Mouse (Mus musculus): Measurements from ENCODE around the gene Tgm6.
A peak's percentile ranks its signal among the peaks of the same experiment; 100 is the strongest.

Tgm6 gene

DNA sequence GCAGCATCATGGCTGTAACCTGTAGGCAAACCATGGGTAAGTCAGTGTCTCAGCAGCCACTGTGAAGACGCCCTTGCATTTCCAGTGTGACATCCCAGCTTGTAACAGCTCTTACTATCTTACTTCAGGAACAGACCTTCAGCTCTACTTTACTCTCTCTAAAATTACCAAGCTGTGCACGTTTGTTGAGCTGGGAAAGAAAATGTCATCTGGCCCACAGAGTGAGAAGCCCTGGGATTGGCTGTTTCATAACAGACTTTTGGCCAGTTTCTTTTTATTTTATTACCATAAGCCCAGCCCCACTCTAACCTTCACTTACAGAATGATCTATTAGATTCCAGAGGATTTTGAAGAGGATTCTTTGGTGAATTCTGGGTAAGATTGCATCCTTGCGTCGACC is at the start of gene Tgm6:
Tgm6 (plus strand) TSS at position 301 of the 400 bp plus-strand sequence.
- TF ChIP-seq NANOG (IDR thresholded peaks at IDR 0.05; ENCODE audit: borderline replicate concordance, low read length): no peak
- no peak for TF ChIP-seq CTCF (conservative IDR thresholded peaks at IDR 0.05; ENCODE audit: low read length)
- no peak for TF ChIP-seq POU5F1 (IDR thresholded peaks at IDR 0.05; ENCODE audit: borderline replicate concordance, low read length)

DNA sequence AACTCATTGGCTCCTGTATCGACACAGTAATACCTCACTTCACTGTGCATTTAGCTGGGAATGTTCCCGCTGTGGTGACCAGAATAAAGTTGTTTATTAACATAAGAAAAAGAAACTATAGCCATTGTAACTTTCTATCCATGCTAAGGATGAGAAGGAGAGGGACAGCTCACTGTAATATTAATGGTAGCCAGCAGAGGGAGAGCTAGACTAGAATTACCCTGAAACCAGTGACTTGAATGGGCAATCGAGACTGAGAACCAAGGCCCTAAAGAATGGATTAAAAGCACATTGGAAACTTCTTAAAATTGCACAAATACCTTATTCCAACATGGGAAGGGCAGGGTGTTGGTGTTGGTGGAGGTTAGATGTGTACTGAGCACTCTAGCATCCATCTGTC is 44.0 kb upstream of the Tgm6 start:
- Histone ChIP-seq H3K9me3 (ENCODE audit: low read length) (no peaks in the 10 kb centered on the region), H3K36me3 (ENCODE audit: insufficient read depth, low read length) (no peaks in the 10 kb centered on the region), H3K4me1 (replicated peaks; ENCODE audit: low read depth, low read length) (no peaks in the 10 kb centered on the region), H3K27me3 (ENCODE audit: insufficient read depth, low read length) (no peaks in the 10 kb centered on the region), H3K4me3 (replicated peaks; ENCODE audit: low read length) (no peak overlapping the region)
- TF ChIP-seq NANOG (IDR thresholded peaks at IDR 0.05; ENCODE audit: borderline replicate concordance, low read length) (no peak), CTCF (conservative IDR thresholded peaks at IDR 0.05; ENCODE audit: low read length) (peak; percentile 45), POU5F1 (IDR thresholded peaks at IDR 0.05; ENCODE audit: borderline replicate concordance, low read length) (no peak)

More for the DNA sequence above, at the start of gene Tgm6:
- H3K36me3 ChIP-seq (ENCODE audit: insufficient read depth, low read length): no peaks in the 10 kb centered on the region
- no peak within 1 kb of the TSS for H3K4me3 ChIP-seq (replicated peaks; ENCODE audit: low read length)
- no peaks in the 10 kb centered on the region for H3K4me1 ChIP-seq (replicated peaks; ENCODE audit: low read depth, low read length)
- H3K9me3 ChIP-seq (ENCODE audit: low read length): no peaks in the 10 kb centered on the region
- no peaks in the 10 kb centered on the region for H3K27me3 ChIP-seq (ENCODE audit: insufficient read depth, low read length)

DNA sequence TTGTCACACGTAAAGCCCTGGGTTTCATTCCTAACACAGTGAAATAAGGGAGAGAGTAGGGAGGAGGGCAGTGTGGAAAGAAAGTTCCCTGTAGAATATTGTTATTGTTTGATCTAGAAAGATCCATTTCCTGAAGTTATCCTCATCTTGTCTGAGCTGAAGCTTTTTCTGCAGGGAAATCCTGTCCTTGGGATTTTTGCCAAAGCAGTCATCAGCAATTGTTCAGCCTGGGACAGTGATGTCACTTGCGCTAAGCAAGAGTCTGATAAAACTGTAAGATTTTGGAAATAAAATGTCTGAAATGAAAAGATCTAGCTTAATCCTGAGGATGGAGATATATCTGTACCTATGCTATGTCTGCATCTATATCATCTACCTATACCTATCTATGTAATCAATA is 41.8 kb upstream of the Tgm6 start:
- Histone ChIP-seq H3K27me3 (ENCODE audit: insufficient read depth, low read length) (no peaks in the 10 kb centered on the region), H3K9me3 (ENCODE audit: low read length) (no peaks in the 10 kb centered on the region), H3K4me1 (replicated peaks; ENCODE audit: low read depth, low read length) (no peaks in the 10 kb centered on the region), H3K4me3 (replicated peaks; ENCODE audit: low read length) (no peak overlapping the region), H3K36me3 (ENCODE audit: insufficient read depth, low read length) (no peaks in the 10 kb centered on the region)
- no peak for TF ChIP-seq POU5F1 (IDR thresholded peaks at IDR 0.05; ENCODE audit: borderline replicate concordance, low read length)
- TF ChIP-seq CTCF (conservative IDR thresholded peaks at IDR 0.05; ENCODE audit: low read length): no peak

DNA sequence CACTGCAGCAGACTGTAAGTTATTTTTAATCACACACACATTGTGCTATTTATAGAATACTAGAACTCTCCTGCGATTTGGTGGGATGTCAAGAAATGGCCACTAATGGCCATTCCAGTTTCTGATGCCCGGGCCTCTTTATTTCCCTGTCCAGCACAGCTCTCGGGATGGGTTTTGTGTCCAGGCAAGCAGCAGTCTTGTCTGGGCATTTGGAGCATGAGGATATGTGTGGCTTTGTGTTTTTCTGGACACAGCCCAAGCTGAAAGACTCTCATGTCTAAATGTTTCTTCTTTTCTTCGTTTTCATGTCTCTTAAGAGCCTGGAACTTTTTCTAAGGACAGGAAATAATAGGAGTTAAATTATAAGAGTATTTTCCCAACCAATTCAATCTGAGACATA is 588 bp downstream of the Tgm6 start:
- Histone ChIP-seq H3K4me1 (replicated peaks; ENCODE audit: low read depth, low read length) (no peaks in the 10 kb centered on the region), H3K36me3 (ENCODE audit: insufficient read depth, low read length) (no peaks in the 10 kb centered on the region), H3K9me3 (ENCODE audit: low read length) (no peaks in the 10 kb centered on the region), H3K4me3 (replicated peaks; ENCODE audit: low read length) (no peak overlapping the region), H3K27me3 (ENCODE audit: insufficient read depth, low read length) (no peaks in the 10 kb centered on the region)
- TF ChIP-seq POU5F1 (IDR thresholded peaks at IDR 0.05; ENCODE audit: borderline replicate concordance, low read length) (no peak), CTCF (conservative IDR thresholded peaks at IDR 0.05; ENCODE audit: low read length) (no peak), NANOG (IDR thresholded peaks at IDR 0.05; ENCODE audit: borderline replicate concordance, low read length) (no peak)

DNA sequence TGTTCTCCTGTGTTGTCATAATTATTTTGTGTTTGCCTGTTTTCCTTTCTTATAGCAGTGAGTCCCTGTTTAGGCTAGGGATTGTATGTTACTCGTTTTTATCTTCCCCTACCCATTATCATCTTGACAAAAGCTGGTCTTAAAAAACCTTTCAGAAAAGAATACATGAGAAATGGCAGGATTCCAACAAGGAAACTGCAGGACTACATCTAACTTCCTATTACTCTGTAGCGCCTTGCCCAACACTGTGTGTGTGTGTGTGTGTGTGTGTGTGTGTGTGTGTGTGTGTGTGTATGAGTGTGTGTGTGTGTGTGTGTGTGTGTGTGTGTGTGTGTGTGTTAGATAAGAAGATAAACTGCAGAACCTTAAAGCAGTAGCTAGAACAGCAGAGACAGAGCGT is 1.2 kb downstream of the Tgm6 start:
- H3K27me3 ChIP-seq (ENCODE audit: insufficient read depth, low read length): no peaks in the 10 kb centered on the region
- H3K4me1 ChIP-seq (replicated peaks; ENCODE audit: low read depth, low read length): no peaks in the 10 kb centered on the region
- H3K9me3 ChIP-seq (ENCODE audit: low read length): no peaks in the 10 kb centered on the region
- no peaks in the 10 kb centered on the region for H3K36me3 ChIP-seq (ENCODE audit: insufficient read depth, low read length)
- H3K4me3 ChIP-seq (replicated peaks; ENCODE audit: low read length): no peak overlapping the region
- TF ChIP-seq NANOG (IDR thresholded peaks at IDR 0.05; ENCODE audit: borderline replicate concordance, low read length) (no peak), CTCF (conservative IDR thresholded peaks at IDR 0.05; ENCODE audit: low read length) (no peak), POU5F1 (IDR thresholded peaks at IDR 0.05; ENCODE audit: borderline replicate concordance, low read length) (no peak)

DNA sequence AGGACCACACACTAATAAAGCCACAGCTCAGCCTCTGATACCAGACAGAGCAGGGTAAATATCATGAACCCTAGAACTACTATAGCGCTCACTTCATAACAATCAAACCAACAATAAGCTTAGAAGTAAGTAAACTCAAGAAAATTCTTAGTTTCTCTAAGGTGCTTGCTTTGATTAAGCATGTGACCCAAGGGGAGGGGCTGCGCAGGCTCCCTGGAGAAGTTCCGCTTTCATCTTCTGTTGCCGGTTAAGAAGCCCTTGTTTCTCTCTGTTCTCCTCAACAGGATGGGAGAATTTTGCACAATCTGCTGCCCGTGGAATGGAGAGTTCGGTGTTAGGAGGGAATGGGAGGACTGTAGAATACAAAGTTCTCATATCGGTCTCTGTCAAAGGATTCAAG is 6.4 kb downstream of the Tgm6 start:
- Histone ChIP-seq H3K4me3 (replicated peaks; ENCODE audit: low read length) (no peak overlapping the region), H3K27me3 (ENCODE audit: insufficient read depth, low read length) (peaks cover 4% of the 10 kb centered on the region), H3K9me3 (ENCODE audit: low read length) (no peaks in the 10 kb centered on the region), H3K36me3 (ENCODE audit: insufficient read depth, low read length) (no peaks in the 10 kb centered on the region), H3K4me1 (replicated peaks; ENCODE audit: low read depth, low read length) (no peaks in the 10 kb centered on the region)
- no peak for TF ChIP-seq CTCF (conservative IDR thresholded peaks at IDR 0.05; ENCODE audit: low read length)
- TF ChIP-seq POU5F1 (IDR thresholded peaks at IDR 0.05; ENCODE audit: borderline replicate concordance, low read length): no peak
- no peak for TF ChIP-seq NANOG (IDR thresholded peaks at IDR 0.05; ENCODE audit: borderline replicate concordance, low read length)

DNA sequence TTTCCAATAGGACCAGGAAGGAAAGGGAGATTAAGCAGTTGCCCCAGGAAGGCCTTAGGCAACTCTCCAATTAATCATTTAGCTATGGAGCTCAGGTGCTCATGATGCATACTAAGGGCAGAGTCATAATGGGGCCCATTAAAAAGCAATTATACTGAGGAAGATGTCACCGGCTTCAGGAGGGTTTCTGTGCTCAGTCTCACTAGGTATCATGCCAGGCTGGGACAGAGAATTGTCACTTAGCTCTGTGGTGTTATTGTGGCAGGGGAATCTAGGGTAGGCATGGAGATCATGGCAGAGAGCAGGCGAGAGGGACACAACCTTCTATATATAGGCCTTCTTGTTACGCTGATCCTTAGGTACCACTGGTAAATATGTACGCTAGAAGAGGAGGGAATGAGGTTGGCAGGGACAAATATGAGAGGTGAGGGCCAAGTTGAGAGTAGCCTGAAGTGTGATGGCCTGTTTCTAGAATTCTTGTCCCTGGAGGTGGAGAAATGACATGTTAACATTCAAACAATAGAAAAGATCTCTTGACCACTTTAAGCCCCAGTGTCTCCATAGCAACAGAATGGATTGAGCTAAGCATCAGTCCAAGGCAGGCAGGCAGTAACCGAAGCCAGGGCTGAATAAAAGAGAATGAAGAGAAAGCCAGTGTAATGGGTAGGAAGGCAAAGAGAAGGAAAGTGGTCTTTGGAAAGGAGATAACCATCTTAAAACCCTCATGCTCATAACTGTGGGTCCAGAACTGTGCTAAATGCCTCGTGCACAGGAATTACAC is 13.3 kb downstream of the Tgm6 start:
- no peaks in the 10 kb centered on the region for H3K4me1 ChIP-seq (replicated peaks; ENCODE audit: low read depth, low read length)

DNA sequence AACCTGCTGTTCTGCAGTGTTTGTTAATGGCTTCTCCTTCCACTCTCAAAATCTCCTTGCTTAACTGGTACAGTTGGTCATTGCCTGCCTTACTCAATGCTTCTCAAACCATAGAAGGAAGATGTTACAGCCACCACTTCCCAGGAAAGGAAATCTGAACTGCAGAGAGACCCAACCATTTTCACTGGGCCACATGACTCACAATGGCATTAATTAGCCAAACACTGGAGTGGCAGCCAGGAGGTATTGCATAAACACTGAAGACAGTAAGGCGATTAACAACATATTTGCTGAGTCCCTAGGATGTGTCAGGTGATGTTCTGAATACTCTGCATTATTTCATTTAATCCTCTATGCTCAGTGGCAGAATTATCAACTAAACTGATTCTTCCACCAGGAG is 13.9 kb downstream of the Tgm6 start:
- TF ChIP-seq CTCF (conservative IDR thresholded peaks at IDR 0.05; ENCODE audit: low read length) (no peak), NANOG (IDR thresholded peaks at IDR 0.05; ENCODE audit: borderline replicate concordance, low read length) (no peak), POU5F1 (IDR thresholded peaks at IDR 0.05; ENCODE audit: borderline replicate concordance, low read length) (no peak)
- no peaks in the 10 kb centered on the region for H3K4me1 ChIP-seq (replicated peaks; ENCODE audit: low read depth, low read length)
- H3K4me3 ChIP-seq (replicated peaks; ENCODE audit: low read length): no peak overlapping the region
- H3K27me3 ChIP-seq (ENCODE audit: insufficient read depth, low read length): peaks cover 7% of the 10 kb centered on the region
- no peaks in the 10 kb centered on the region for H3K36me3 ChIP-seq (ENCODE audit: insufficient read depth, low read length)
- H3K9me3 ChIP-seq (ENCODE audit: low read length): no peaks in the 10 kb centered on the region

More for the DNA sequence above, 13.3 kb downstream of the Tgm6 start:
- Histone ChIP-seq H3K4me3 (replicated peaks; ENCODE audit: low read length) (no peak overlapping the region), H3K9me3 (ENCODE audit: low read length) (no peaks in the 10 kb centered on the region), H3K27me3 (ENCODE audit: insufficient read depth, low read length) (peaks cover 7% of the 10 kb centered on the region), H3K36me3 (ENCODE audit: insufficient read depth, low read length) (no peaks in the 10 kb centered on the region)
- TF ChIP-seq NANOG (IDR thresholded peaks at IDR 0.05; ENCODE audit: borderline replicate concordance, low read length) (no peak), POU5F1 (IDR thresholded peaks at IDR 0.05; ENCODE audit: borderline replicate concordance, low read length) (no peak), CTCF (conservative IDR thresholded peaks at IDR 0.05; ENCODE audit: low read length) (no peak)

DNA sequence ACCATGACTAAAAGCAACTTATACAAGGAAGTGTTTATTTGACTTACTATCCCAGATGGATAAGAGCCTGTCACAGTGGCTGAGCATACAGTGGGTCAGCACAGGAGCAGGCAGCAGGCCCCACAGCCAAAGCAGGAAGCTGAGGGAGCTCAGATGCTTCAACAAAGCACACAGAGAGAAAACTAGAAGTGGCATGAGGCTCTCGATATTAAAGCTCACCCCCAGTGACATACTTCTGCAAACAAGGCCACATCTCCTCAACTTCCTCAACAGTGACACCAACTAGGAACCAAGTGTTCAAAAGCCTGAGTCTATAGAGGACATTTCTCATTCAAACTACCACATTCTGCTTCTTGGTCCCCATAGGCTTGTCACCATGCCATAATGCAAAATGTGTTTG is 17.5 kb downstream of the Tgm6 start:
- no peaks in the 10 kb centered on the region for H3K36me3 ChIP-seq (ENCODE audit: insufficient read depth, low read length)
- 0 out of 2 replicates have a peak, but pooled peaks cover 2% of the 10 kb centered on the region for H3K27me3 ChIP-seq (ENCODE audit: insufficient read depth, low read length)
- H3K4me3 ChIP-seq (replicated peaks; ENCODE audit: low read length): no peak overlapping the region
- no peaks in the 10 kb centered on the region for H3K4me1 ChIP-seq (replicated peaks; ENCODE audit: low read depth, low read length)
- TF ChIP-seq NANOG (IDR thresholded peaks at IDR 0.05; ENCODE audit: borderline replicate concordance, low read length) (no peak), CTCF (conservative IDR thresholded peaks at IDR 0.05; ENCODE audit: low read length) (no peak), POU5F1 (IDR thresholded peaks at IDR 0.05; ENCODE audit: borderline replicate concordance, low read length) (no peak)
- peaks cover 6% of the 10 kb centered on the region; the same call in 1 of the 2 replicates for H3K9me3 ChIP-seq (ENCODE audit: low read length)

Measured in E14TG2a.4 (cell line).